Mouse (Mus musculus): Measurements from ENCODE around the gene Prpf18.
"Not testable (repeated sequence)": the region's sequence is repeated elsewhere in the genome, so short reads cannot be mapped to it uniquely, and the experiment has no call there.

Prpf18 gene

GRCm38 (mm10) chr2:4615014-4615546, 36.8 kb downstream of the Prpf18 start:
- DNase-seq (ENCODE audit: extremely low read depth, low read depth) = no peak

GRCm38 (mm10) chr2:4614276-4614929, 37.5 kb downstream of the Prpf18 start:
- not testable (repeated sequence) for DNase-seq (ENCODE audit: extremely low read depth, low read depth)

- DNase-seq (ENCODE audit: extremely low read depth, low read depth) = no peak
Measured at GRCm38 (mm10) chr2:4611704-4612103, 40.2 kb downstream of the Prpf18 start.

GRCm38 (mm10) chr2:4611295-4611694, 40.6 kb downstream of the Prpf18 start:
- DNase-seq (ENCODE audit: extremely low read depth, low read depth) = no peak

- DNase-seq (ENCODE audit: extremely low read depth, low read depth) = no peak
Measured at GRCm38 (mm10) chr2:4609433-4609832, 42.5 kb downstream of the Prpf18 start.

GRCm38 (mm10) chr2:4608253-4608652, 43.7 kb downstream of the Prpf18 start:
- no peak for DNase-seq (ENCODE audit: extremely low read depth, low read depth)

- no peak for DNase-seq (ENCODE audit: extremely low read depth, low read depth)
Measured at GRCm38 (mm10) chr2:4606559-4606958, 45.4 kb downstream of the Prpf18 start.

- no peak for DNase-seq (ENCODE audit: extremely low read depth, low read depth)
Measured at GRCm38 (mm10) chr2:4603361-4603945, 48.5 kb downstream of the Prpf18 start.

- peak; percentile 2 for DNase-seq (ENCODE audit: extremely low read depth, low read depth)
Measured at GRCm38 (mm10) chr2:4601034-4601890, 50.7 kb downstream of the Prpf18 start.

GRCm38 (mm10) chr2:4596992-4597391, 54.9 kb downstream of the Prpf18 start:
- DNase-seq (ENCODE audit: extremely low read depth, low read depth) = no peak

GRCm38 (mm10) chr2:4593878-4594387, 58.0 kb downstream of the Prpf18 start:
- no peak for DNase-seq (ENCODE audit: extremely low read depth, low read depth)

- no peak for DNase-seq (ENCODE audit: extremely low read depth, low read depth)
Measured at GRCm38 (mm10) chr2:4593433-4593832, 58.5 kb downstream of the Prpf18 start.

- DNase-seq (ENCODE audit: extremely low read depth, low read depth) = no peak
Measured at GRCm38 (mm10) chr2:4592666-4593065, 59.2 kb downstream of the Prpf18 start.

GRCm38 (mm10) chr2:4591647-4592046, 60.3 kb downstream of the Prpf18 start:
- no peak for DNase-seq (ENCODE audit: extremely low read depth, low read depth)

- no peak for DNase-seq (ENCODE audit: extremely low read depth, low read depth)
Measured at GRCm38 (mm10) chr2:4587685-4588409, 64.1 kb downstream of the Prpf18 start.

GRCm38 (mm10) chr2:4586245-4586644, 65.7 kb downstream of the Prpf18 start:
- DNase-seq (ENCODE audit: extremely low read depth, low read depth) = no peak

GRCm38 (mm10) chr2:4584252-4584651, 67.7 kb downstream of the Prpf18 start:
- no peak for DNase-seq (ENCODE audit: extremely low read depth, low read depth)

GRCm38 (mm10) chr2:4582930-4583329, 69.0 kb downstream of the Prpf18 start:
- no peak for DNase-seq (ENCODE audit: extremely low read depth, low read depth)

- no peak for DNase-seq (ENCODE audit: extremely low read depth, low read depth)
Measured at GRCm38 (mm10) chr2:4580666-4581065, 71.2 kb downstream of the Prpf18 start.

GRCm38 (mm10) chr2:4579357-4580068, 72.4 kb downstream of the Prpf18 start:
- DNase-seq (ENCODE audit: extremely low read depth, low read depth) = no peak

GRCm38 (mm10) chr2:4578291-4578690, 73.6 kb downstream of the Prpf18 start:
- DNase-seq (ENCODE audit: extremely low read depth, low read depth) = no peak

All from MEL-GATA-1-ER (cell line).